Mouse (Mus musculus) ovary, adult 2 months (tissue): ENCODE measurements around the gene Cntnap5b. TPM values are rescaled to one million over a fixed set of nuclear protein-coding genes. Genes with fewer than 3 reads are reported as not detected.

ENCODE experiments used
- polyA plus RNA-seq: library from polyadenylated mRNA; depleted of rRNA; stranded (reverse); fragments of >200 nt; gene quantifications from 2 replicates; pipeline ENCODE4 v1.2.3, GENCODE M21; 2012; rRNA removed

Cntnap5b gene
- polyA plus RNA-seq: not detected in 2 replicates

GRCm38 (mm10) chr1:99772614-99773013 lies at the start of gene Cntnap5b:
Gene Cntnap5b, plus strand, starts transcription at chr1:99772765.

